Mouse (Mus musculus): ENCODE measurements around the gene Kcne3.

Kcne3 gene

GRCm38 (mm10) chr7:100176269-100176668 lies at the start of gene Kcne3:
Kcne3 (plus strand) TSS chr7:100176502.
- WGBS: 78% methylated on average over 3 of the region's 3 CpGs

DNA sequence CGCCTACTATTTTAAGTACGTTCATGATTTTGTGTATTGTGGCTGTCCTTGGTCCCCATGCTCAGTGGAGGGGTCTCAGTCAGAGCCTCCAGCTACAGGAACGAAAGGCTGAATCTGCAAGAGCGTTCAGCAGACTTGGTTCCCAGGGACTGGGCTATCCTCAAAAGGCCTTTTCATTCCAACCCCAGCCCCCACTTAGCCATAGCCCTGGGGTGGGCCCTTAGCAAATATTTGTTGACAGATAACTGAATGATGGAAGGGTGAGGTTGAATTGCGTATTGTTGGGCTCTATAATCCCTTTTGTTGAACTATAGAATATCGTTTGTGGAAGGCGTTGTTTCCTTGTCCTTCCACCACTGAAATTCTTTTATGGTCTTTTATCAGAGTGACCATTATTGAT lies 49.8 kb upstream of the Kcne3 start:
- WGBS: 83% methylated on average over 7 of the region's 7 CpGs

DNA sequence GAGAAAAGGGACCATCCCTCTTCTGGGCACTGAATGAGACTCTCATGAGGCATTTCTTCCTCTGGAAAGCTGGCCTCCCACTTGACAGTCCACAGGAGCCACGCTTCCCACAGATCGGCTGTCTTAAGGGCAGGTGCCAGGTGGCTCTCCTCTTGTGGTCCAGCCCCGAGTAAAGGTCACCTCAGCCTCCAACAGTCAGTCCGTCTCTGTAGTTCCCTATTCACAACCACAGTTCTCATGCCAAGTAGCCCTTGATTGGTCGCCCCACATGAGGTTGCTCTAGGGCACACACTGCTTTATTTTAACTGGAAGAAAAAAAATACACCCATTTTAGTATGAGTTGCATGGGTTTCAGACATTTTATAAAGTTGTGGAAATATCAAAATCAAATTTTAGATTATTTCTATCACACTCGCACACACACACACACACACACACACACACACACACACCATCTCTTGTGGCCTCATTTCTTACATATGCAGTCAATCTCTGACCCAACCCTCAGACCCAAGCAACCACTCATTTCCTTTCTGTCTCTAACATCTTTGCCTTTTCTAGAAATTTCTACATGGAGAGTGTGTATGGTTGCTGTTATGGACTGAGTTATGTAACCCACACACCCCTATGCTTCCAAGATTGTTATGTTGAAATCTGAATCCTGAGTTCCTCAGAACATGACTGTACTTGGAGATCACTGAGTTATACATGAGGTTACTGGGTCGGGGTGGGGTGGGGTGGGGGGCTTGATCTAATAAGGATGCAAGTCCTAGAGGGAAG lies 47.9 kb upstream of the Kcne3 start:
- WGBS: 88% methylated on average over 7 of the region's 7 CpGs

DNA sequence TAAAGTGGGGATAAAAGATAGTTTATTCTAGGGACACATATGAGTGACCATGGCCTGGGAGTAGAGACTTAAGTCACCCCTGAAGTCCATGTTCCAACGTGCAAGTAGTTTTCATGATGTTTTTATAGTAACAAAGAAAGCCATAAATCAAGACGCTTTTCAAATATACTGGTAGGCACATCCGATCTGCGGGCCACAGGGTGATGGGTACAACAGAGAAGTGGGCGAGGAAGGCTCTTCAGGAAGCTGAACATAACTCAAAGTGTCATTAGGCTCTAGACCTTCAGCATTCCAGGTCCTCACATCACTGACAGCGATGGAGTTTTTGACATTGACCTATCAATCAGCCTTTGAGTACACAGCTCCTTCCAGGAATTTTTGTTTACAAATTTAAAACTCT lies 45.7 kb upstream of the Kcne3 start:
- 81% methylated on average over 6 of the region's 6 CpGs for WGBS

DNA sequence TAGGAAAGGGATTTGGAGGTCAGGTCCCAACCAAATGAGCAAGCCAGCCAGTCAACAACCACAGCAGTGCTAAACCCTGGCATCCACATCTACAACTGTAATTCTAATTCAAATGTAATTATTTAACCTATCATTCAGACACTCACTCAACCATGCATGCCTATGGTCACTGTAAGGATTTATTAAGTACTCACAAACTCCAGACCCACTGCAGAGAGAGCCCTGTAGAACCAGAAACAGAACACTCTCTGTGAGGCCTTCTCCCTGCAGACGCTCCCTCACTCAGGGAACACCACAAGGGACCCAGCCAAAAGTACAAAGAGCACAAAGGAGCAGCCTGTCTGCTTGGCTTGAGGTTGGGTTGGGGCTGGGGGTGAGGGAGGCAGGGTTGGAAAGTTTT lies 43.9 kb upstream of the Kcne3 start:
- 82% methylated on average over 1 of the region's 1 CpGs for WGBS

DNA sequence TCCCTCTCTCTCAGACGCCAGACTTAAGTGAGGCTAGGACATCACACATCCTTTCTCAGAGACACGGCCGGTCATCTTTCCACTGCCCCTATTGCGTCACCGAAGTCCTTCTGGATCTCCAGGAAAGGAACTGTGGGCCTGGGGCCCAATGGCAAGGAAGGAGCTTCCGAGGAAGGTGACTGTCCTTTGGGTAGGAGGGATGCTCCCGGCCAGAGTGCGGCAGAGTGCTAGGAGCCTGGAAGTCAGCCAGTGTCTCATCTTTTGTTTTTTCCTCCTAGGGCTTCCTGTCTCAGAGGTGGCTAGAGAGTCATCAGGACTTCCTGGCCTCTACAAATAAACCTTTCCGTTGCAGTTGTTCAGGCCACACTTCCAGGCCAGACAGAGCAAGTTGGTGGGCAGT lies 39.3 kb upstream of the Kcne3 start:
- WGBS: 77% methylated on average over 9 of the region's 9 CpGs

DNA sequence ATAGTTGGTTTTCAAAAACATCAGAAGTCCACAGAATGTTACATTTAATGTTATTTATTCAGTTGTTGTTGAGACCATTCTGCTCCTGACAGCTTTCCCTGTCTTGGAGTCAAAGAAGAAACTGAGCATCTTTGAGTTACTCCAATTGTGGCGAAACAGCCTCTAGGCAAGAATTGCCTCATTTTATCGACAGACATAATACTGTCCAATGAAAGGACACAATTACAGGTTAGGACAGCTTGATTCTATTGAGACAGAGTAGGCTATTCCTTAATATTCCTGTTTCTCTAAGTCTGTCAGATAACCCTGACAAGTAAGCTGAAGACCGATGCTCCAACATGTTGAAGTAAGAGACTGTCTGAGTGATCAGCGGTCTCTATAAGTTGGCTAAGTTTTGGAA lies 38.2 kb upstream of the Kcne3 start:
- WGBS: 93% methylated on average over 4 of the region's 4 CpGs

- 60% methylated on average over 1 of the region's 1 CpGs for WGBS
These were observed 35.7 kb upstream of the Kcne3 start for GRCm38 (mm10) chr7:100140591-100140990.

- WGBS: 91% methylated on average over 4 of the region's 4 CpGs
These were observed 27.7 kb upstream of the Kcne3 start for GRCm38 (mm10) chr7:100148586-100148985.

DNA sequence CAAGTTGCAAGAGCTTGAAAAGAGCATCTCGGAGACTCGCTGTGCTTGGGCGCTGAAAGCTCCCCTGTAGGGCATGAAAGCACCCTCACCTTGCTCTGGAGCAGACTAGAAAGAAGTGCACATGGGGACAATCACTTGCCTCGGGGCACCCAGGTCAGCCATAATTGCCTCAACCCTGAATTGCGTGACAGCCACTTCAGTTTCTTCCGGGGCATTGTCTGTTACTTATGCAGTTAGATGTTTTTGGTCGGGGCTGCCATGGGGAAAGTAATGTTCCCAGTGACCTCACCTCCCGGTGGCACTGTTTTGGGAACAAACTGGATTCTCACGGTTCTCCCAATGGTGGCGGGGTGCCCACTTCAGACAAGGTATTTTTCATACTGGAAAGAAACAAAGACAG lies 26.2 kb upstream of the Kcne3 start:
- WGBS: 62% methylated on average over 10 of the region's 10 CpGs

DNA sequence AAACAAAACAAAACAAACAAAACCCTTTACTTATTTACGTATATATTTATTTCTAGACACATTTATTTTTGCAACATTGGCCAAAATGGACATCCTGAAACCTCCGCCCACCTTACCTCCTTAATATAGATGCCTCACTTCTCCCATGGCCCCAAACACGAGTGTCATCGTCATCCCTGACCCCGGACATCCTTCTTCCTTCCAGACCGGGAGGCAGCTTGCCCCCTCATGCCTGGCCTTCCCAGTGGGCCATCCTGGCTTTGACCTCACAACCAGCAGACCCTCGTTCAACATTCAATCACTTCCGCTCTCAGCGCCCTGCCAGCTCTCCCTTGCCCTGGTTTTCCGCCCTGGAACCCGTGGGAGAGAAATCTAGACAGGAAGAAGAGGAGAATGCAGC lies 25.7 kb upstream of the Kcne3 start:
- WGBS: 70% methylated on average over 11 of the region's 11 CpGs

- WGBS: 60% methylated on average over 4 of the region's 4 CpGs
These were observed 18.6 kb upstream of the Kcne3 start for GRCm38 (mm10) chr7:100157669-100158068.

- under 1% methylated on average over 78 of the region's 78 CpGs for WGBS
These were observed 17.0 kb upstream of the Kcne3 start, which contains the start of gene Lipt2 for GRCm38 (mm10) chr7:100159105-100159841. Lipt2 (plus strand) TSS chr7:100159277.

- WGBS: 46% methylated on average over 7 of the region's 7 CpGs
These were observed 16.3 kb upstream of the Kcne3 start for GRCm38 (mm10) chr7:100160006-100160405.

- 74% methylated on average over 4 of the region's 4 CpGs for WGBS
These were observed 12.8 kb upstream of the Kcne3 start for GRCm38 (mm10) chr7:100163506-100163905.

DNA sequence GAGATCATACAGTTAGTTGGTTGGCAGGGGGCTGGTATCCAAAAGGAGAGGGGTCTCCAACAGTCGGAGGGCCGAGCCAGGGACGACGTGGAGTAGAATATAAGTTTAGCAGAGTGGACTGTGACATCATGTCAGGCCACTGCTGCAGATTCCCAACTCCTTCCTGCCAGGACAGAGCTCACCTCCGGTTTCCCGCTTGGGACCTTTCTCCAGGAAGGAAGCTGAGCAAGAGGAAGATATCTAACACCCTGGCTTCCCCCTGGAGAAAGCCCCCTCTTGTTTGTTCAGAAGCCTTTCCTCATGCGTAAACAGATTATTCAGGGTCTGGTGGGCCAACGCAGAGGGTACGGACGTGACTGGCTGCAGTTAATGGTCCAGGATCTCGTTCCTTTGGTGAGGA lies 7.6 kb upstream of the Kcne3 start:
- WGBS: 73% methylated on average over 11 of the region's 11 CpGs

- 72% methylated on average over 4 of the region's 4 CpGs for WGBS
These were observed 5.5 kb upstream of the Kcne3 start for GRCm38 (mm10) chr7:100170756-100171155.

DNA sequence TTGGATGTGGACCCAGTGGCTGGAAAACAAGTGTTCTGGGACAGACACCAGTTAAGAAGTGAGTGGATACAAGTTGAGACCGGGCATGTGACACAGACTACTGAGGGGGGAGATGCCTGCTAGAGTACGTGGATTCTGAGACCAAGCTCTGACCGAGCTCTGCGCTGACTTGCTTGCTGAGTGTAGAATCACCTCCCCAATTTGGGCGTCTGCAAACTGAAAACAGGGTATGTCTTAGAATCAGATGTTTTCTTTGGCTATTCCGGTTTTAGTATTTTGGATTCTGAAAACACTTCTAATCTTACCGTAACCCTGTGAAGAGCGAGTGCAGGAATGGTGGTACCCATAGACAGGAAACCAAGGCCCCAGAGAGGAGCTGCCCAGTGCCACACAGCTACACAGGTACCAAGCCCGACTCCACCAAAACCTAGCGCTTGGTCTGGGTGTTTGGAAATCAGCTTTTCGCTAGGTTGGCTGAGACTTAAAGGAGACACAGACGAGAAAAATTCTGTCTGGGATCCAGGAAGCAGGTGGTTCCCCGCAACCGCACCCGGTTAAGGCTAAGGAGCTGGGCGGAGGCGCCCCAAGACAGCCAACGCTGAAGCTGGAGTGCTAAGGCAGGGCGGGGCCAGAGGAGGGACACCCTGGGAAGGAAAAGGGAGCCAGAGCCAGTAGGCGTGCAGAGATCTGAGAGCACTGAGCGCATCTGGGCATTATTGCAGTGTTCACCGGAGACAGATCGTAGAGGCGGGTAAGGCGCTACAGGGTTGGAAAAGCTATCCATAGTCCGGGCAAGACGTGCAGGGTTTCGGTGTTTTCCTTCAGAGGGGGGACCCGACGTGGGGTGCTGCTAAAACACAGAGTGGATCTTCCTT lies 2.0 kb downstream of the Kcne3 start:
- 8% methylated on average over 30 of the region's 30 CpGs for WGBS

DNA sequence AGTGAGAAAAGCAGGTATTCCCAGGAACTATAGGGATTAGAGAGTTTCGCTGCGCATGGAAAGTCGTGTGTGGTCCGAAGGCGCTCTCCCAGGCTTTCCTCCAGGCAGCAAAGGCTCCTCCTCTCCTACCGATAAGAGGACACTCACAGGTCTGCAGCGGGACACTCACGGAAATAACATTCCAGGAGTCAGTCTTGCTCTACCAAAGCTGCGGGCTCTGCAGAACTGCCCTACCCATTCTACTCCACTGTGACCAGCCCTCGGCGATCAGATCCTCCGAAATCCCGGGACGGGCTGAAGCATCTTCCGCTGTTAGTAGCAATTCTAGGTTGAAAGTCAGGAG lies 2.6 kb downstream of the Kcne3 start:
- WGBS: 4% methylated on average over 15 of the region's 15 CpGs

DNA sequence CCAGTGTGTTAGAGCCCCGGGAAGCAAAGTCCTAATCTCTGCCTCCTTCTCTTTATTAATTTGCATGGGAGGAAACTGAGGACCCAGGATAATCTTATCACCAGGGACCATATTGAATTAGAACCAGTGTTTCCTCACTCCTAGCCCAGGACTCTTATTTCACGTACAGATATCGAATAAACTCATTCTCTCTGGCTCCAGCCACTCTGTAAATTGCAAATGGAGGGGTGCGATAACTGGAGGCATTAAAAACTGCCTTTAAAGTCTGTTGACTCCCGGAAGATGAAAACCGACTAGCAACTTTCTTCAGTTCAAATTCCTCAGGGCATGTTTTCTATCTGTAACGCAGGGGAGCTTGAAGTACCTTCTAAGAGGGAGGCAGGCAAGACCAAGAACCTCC lies 3.1 kb downstream of the Kcne3 start:
- 69% methylated on average over 7 of the region's 7 CpGs for WGBS

GRCm38 (mm10) chr7:100179836-100180407 lies 3.6 kb downstream of the Kcne3 start:
- 85% methylated on average over 7 of the region's 7 CpGs for WGBS

DNA sequence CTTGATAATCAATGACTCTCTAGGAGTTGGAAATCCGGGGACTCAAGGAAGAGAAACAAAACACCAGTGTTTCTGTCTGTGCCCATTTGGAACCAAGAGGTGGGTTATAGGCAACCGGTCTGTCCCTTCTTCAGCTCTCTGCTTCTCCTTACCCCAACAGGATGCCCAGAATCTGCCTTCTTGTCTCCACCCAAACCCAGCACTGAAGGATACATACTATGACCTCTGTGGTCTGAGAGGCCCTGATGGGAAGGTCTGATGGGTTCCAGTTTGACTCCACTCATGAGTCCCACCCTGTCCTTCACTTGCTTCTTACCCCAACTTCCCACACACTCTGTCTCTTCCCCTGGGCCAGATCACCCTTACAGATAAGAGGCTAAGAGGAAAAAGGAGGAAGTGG lies 4.9 kb downstream of the Kcne3 start:
- 82% methylated on average over 2 of the region's 2 CpGs for WGBS
